Mouse (Mus musculus) liver (tissue): ENCODE measurements at regions not wholly inside any gene's neighbourhood (a gene's known extent, or its start where the extent isn't known, plus 50 kb on each side); places are given as distances from the start of the nearest gene placed in this dataset.
A peak's percentile ranks its signal among the peaks of the same experiment; 100 is the strongest.

Experiments used
- DNase-seq: peaks from one replicate; pipeline ENCODE4 v3.0.0-alpha.2; 2020; ENCODE audit warnings: mixed read lengths

- no peak for DNase-seq
These were observed 49.9 kb upstream of the Eed start for GRCm38 (mm10) chr7:90030486-90031250.

GRCm38 (mm10) chr7:90033086-90033485, 52.3 kb upstream of the Eed start:
- no peak for DNase-seq

GRCm38 (mm10) chr7:90033640-90034312, 53.0 kb upstream of the Eed start:
- DNase-seq = no peak

GRCm38 (mm10) chr7:90034498-90034897, 53.7 kb upstream of the Eed start:
- DNase-seq = no peak

- DNase-seq = no peak
These were observed 54.6 kb upstream of the Eed start for GRCm38 (mm10) chr7:90035396-90035795.

GRCm38 (mm10) chr7:90037736-90038135, 57.0 kb upstream of the Eed start:
- DNase-seq = no peak

GRCm38 (mm10) chr7:90039504-90039903, 58.7 kb upstream of the Eed start:
- DNase-seq = no peak

- peak; percentile 58 for DNase-seq
These were observed 60.0 kb upstream of the Eed start for GRCm38 (mm10) chr7:90040581-90041340.

- DNase-seq = peak; percentile 63
These were observed 60.8 kb upstream of the Eed start for GRCm38 (mm10) chr7:90041565-90042024.

GRCm38 (mm10) chr7:90042364-90042763, 61.6 kb upstream of the Eed start:
- DNase-seq = peak; percentile 78

- no peak for DNase-seq
These were observed 62.7 kb upstream of the Eed start for GRCm38 (mm10) chr7:90043526-90043925.

- DNase-seq = no peak
These were observed 63.4 kb upstream of the Eed start for GRCm38 (mm10) chr7:90044100-90044698.

- DNase-seq = no peak
These were observed 64.5 kb upstream of the Eed start for GRCm38 (mm10) chr7:90045208-90045800.

- no peak for DNase-seq
These were observed 65.4 kb upstream of the Eed start for GRCm38 (mm10) chr7:90046228-90046627.

GRCm38 (mm10) chr7:90046862-90047261, 66.1 kb upstream of the Eed start:
- no peak for DNase-seq

GRCm38 (mm10) chr7:90048401-90049307, 67.9 kb upstream of the Eed start:
- DNase-seq = peak; percentile 63

GRCm38 (mm10) chr7:90049831-90050237, 69.1 kb upstream of the Eed start:
- DNase-seq = no peak

- DNase-seq = peak; percentile 74
These were observed 74.2 kb upstream of the Eed start for GRCm38 (mm10) chr7:90054795-90055511.

- DNase-seq = no peak
These were observed 72.1 kb upstream of the Picalm start for GRCm38 (mm10) chr7:90057947-90058346.

GRCm38 (mm10) chr7:90058636-90059035, 71.4 kb upstream of the Picalm start:
- no peak for DNase-seq

GRCm38 (mm10) chr7:90059249-90059628, 70.8 kb upstream of the Picalm start:
- DNase-seq = no peak
